ENCODE assay signal across 8 mouse cellular contexts in genomic region chr16:94302274-94303202, GRCm38 (mm10). TPM values are rescaled to one million over a fixed set of nuclear protein-coding genes. Genes with fewer than 3 reads are reported as not detected.
DNase-seq lines count a peak whose midpoint lies in the region; ATAC-seq and TF ChIP-seq lines count a peak whose summit lies in the region.

No protein-coding gene starts in this region.

- TF ChIP-seq POLR2A in brain, embryonic 14.5 days (IDR thresholded peaks at IDR 0.05; ENCODE audit: borderline replicate concordance, extremely low read depth, insufficient read depth, insufficient read length, poor library complexity, severe bottlenecking): no peak

- no peaks in the 10 kb centered on the region for H3K9me3 ChIP-seq in ES-E14 (ENCODE audit: control insufficient read depth, insufficient read depth, low read depth, low read length)
- H3K9me3 ChIP-seq in forebrain, embryonic 12.5 days: no peaks in the 10 kb centered on the region
- no peaks in the 10 kb centered on the region for H3K9me3 ChIP-seq in hindbrain, embryonic 11.5 days (ENCODE audit: control insufficient read depth, low read length)

- peaks cover 6 to 10% of the 10 kb centered on the region in 2 experiments; a peak in 2 of 4 replicates for H3K4me1 ChIP-seq in ES-E14 (ENCODE audit: control insufficient read depth in 2 of 2, insufficient read depth in 2 of 2, low read length in 2 of 2, poor library complexity in 1 of 2)
- peaks cover 17% of the 10 kb centered on the region for H3K4me1 ChIP-seq in forebrain, embryonic 12.5 days
- peaks cover 5% of the 10 kb centered on the region; the same call in 1 of the 2 replicates for H3K4me1 ChIP-seq in hindbrain, embryonic 11.5 days (replicated peaks; ENCODE audit: control insufficient read depth, insufficient read depth, low read length)

- DNase-seq in ES-E14 (ENCODE audit: low read depth, low spot score): no peak
- peak; percentile 67 for DNase-seq in brain, embryonic 14.5 days (ENCODE audit: low read depth)
- DNase-seq in hindbrain, embryonic 11.5 days (ENCODE audit: low spot score): peak; percentile 40
- peak; percentile 38 to 45 for DNase-seq in layer of hippocampus, postnatal 36 days
- peak; percentile 21 for DNase-seq in lung, postnatal 14 days
- DNase-seq in right cerebral cortex, adult 2 months (ENCODE audit: low spot score in 2 of 2): peak; percentile 67 to 72
- DNase-seq in spleen, postnatal 4 days (ENCODE audit: low spot score in 2 of 2): no peak

- peaks cover 22% of the 10 kb centered on the region for H3K27me3 ChIP-seq in forebrain, embryonic 12.5 days
- H3K27me3 ChIP-seq in hindbrain, embryonic 11.5 days (ENCODE audit: control insufficient read depth, insufficient read depth, low read length): no peaks in the 10 kb centered on the region; the same call in 1 of the 2 replicates

- WGBS in forebrain, embryonic 12.5 days: 8% methylated on average over 30 of the region's 30 CpGs
- 10% methylated on average over 30 of the region's 30 CpGs for WGBS in hindbrain, embryonic 11.5 days

- H3K4me2 ChIP-seq in forebrain, embryonic 12.5 days: peak overlapping the region; percentile 47
- peak overlapping the region; percentile 41 for H3K4me2 ChIP-seq in hindbrain, embryonic 11.5 days (replicated peaks; ENCODE audit: low read depth, low read length)

- H3K9ac ChIP-seq in ES-E14 (ENCODE audit: insufficient read depth, low read depth, low read length, poor library complexity, severe bottlenecking): peak overlapping the region; percentile 57
- peak overlapping the region; percentile 51 for H3K9ac ChIP-seq in forebrain, embryonic 12.5 days
- peak overlapping the region; percentile 27 for H3K9ac ChIP-seq in hindbrain, embryonic 11.5 days (ENCODE audit: low read depth, low read length)

- H3K36me3 ChIP-seq in ES-E14 (ENCODE audit: control insufficient read depth, insufficient read depth, low read length, poor library complexity, severe bottlenecking): no peaks in the 10 kb centered on the region
- H3K36me3 ChIP-seq in forebrain, embryonic 12.5 days (replicated peaks): 0 out of 2 replicates have a peak, but pooled peaks cover 4% of the 10 kb centered on the region
- H3K36me3 ChIP-seq in hindbrain, embryonic 11.5 days (ENCODE audit: control insufficient read depth, insufficient read depth, low read length): no peaks in the 10 kb centered on the region

- H3K4me3 ChIP-seq in ES-E14 (ENCODE audit: insufficient read depth in 1 of 2, low read depth in 1 of 2, low read length in 2 of 2, poor library complexity in 1 of 2, severe bottlenecking in 1 of 2): peak overlapping the region; percentile 38 to 41
- peak overlapping the region; percentile 5; the same call in 1 of the 2 replicates for H3K4me3 ChIP-seq in forebrain, embryonic 12.5 days (replicated peaks)
- H3K4me3 ChIP-seq in hindbrain, embryonic 11.5 days (ENCODE audit: low read depth, low read length): no peak overlapping the region

- TF ChIP-seq CTCF in brain, embryonic 14.5 days (IDR thresholded peaks at IDR 0.05; ENCODE audit: borderline replicate concordance, extremely low read depth, insufficient read depth, insufficient read length): peak; percentile 27; the same call in 1 of the 2 replicates

- in situ Hi-C loops in ES-E14 (cut with MboI; ENCODE audit: low sequenced_read_pairs in 2 of 2, unreplicated experiment in 2 of 2): no loop called here

- no peak overlapping the region for H3K27ac ChIP-seq in ES-E14 (ENCODE audit: insufficient read depth, low read depth, low read length, poor library complexity, severe bottlenecking)
- H3K27ac ChIP-seq in forebrain, embryonic 12.5 days: no peak overlapping the region; the same call in 1 of the 2 replicates
- H3K27ac ChIP-seq in hindbrain, embryonic 11.5 days (ENCODE audit: low read depth, low read length): no peak overlapping the region; the same call in 1 of the 2 replicates

- no peak for ATAC-seq in forebrain, embryonic 12.5 days (ENCODE audit: low FRiP score)
- ATAC-seq in hindbrain, embryonic 11.5 days (ENCODE audit: low FRiP score): peak; percentile 60; the same call in 1 of the 2 replicates

TF ChIP-seq in ES-E14, 5 proteins besides CTCF, POLR2A, EP300 and RAD21:
- no peak for TF ChIP-seq MAFK (IDR thresholded peaks at IDR 0.05; ENCODE audit: insufficient read depth, low read depth, low read length)
- no peak for TF ChIP-seq ZNF384 (IDR thresholded peaks at IDR 0.05; ENCODE audit: low read depth, low read length)
- TF ChIP-seq CHD2 (IDR thresholded peaks at IDR 0.05; ENCODE audit: low read depth, low read length): no peak
- TF ChIP-seq HCFC1 (IDR thresholded peaks at IDR 0.05; ENCODE audit: borderline replicate concordance, insufficient read depth, low read length): no peak
- TF ChIP-seq ZC3H11A (IDR thresholded peaks at IDR 0.05; ENCODE audit: borderline replicate concordance, low read depth, low read length): no peak
TF ChIP-seq in ES-E14: peak in this region for 0.

RNA-seq across cellular contexts. Expression of gene Hlcs, which starts 10.8 kb away (rescaled TPM):
- 5.2 and 10.1 TPM in 2 replicates for total RNA-seq in ES-E14 (2012; rRNA removed)
- 6.3 and 7.2 TPM in 2 replicates for polyA plus RNA-seq in brain, embryonic 14.5 days (2012; rRNA removed)
- polyA plus RNA-seq in forebrain, embryonic 12.5 days (2016; fragmentation: Nextera tagmentation; extraction: Ambion mirVana): 13.1 and 13.6 TPM in 2 replicates
- polyA plus RNA-seq in hindbrain, embryonic 11.5 days (2014; fragmentation: Nextera tagmentation; extraction: Ambion mirVana): 8.9 TPM in 2 replicates
- 10 to 100 TPM; 12.8 to 13.0 TPM for total RNA-seq in layer of hippocampus, postnatal 36 days (2021)

RNA-seq across cellular contexts. Expression of gene Ripply3, which starts 25.7 kb away (rescaled TPM):
- 0.16 and 0.22 TPM in 2 replicates for total RNA-seq in ES-E14 (2012; rRNA removed)
- 1.1 and 1.4 TPM in 2 replicates for polyA plus RNA-seq in brain, embryonic 14.5 days (2012; rRNA removed)
- polyA plus RNA-seq in forebrain, embryonic 12.5 days (2016; fragmentation: Nextera tagmentation; extraction: Ambion mirVana): 3.3 and 4.2 TPM in 2 replicates
- polyA plus RNA-seq in hindbrain, embryonic 11.5 days (2014; fragmentation: Nextera tagmentation; extraction: Ambion mirVana): 5.7 and 6.9 TPM in 2 replicates
- not detected for total RNA-seq in layer of hippocampus, postnatal 36 days (2021)

Comparison
In these comparisons a context has a peak if more than half of its experiments do, and no peak if none do; other contexts are left out.
1. DNase-seq: peak in brain, embryonic 14.5 days (single experiment), hindbrain, embryonic 11.5 days (single experiment), layer of hippocampus, postnatal 36 days (2 of 2), lung, postnatal 14 days (single experiment) and right cerebral cortex, adult 2 months (2 of 2); none in ES-E14 (single experiment) and spleen, postnatal 4 days (0 of 2).
2. Peak in every context shown above with its lines, with median percentiles within 50 percentile points of each other: H3K9ac ChIP-seq.